Mouse (Mus musculus) lung, postnatal 10 days (tissue): ENCODE results near the gene Gm8122.
A peak's percentile ranks its signal among the peaks of the same experiment; 100 is the strongest.
"Not testable (repeated sequence)": the region's sequence is repeated elsewhere in the genome, so short reads cannot be mapped to it uniquely, and the experiment has no call there.

Experiments
- DNase-seq: peaks from one replicate; pipeline ENCODE4 v3.0.0; 2021

The Gm8122 gene

GRCm38 (mm10) chr14:43235204-43235603 lies at the start of gene Gm8122:
Gene Gm8122, minus strand, starts transcription at chr14:43235304.
- DNase-seq, result not testable (repeated sequence)

GRCm38 (mm10) chr14:43278681-43279080 lies 43.6 kb upstream of the Gm8122 start:
- DNase-seq, result peak; percentile 11

GRCm38 (mm10) chr14:43278146-43278545 lies 43.0 kb upstream of the Gm8122 start:
- peak; percentile 16 for DNase-seq

- DNase-seq, result not testable (repeated sequence)
These were observed 42.4 kb upstream of the Gm8122 start for GRCm38 (mm10) chr14:43277468-43277867.

GRCm38 (mm10) chr14:43275752-43276151 lies 40.6 kb upstream of the Gm8122 start:
- not testable (repeated sequence) for DNase-seq

- DNase-seq, result peak; percentile 26
These were observed 39.9 kb upstream of the Gm8122 start, which contains the start of gene Gm9732 for GRCm38 (mm10) chr14:43274986-43275511. Gene Gm9732, plus strand, starts transcription at chr14:43275036.

- not testable (repeated sequence) for DNase-seq
These were observed 38.1 kb upstream of the Gm8122 start for GRCm38 (mm10) chr14:43273161-43273560.

GRCm38 (mm10) chr14:43269211-43269610 lies 34.1 kb upstream of the Gm8122 start:
- DNase-seq, result not testable (repeated sequence)

- DNase-seq, result not testable (repeated sequence)
These were observed 33.5 kb upstream of the Gm8122 start for GRCm38 (mm10) chr14:43268521-43269084.

- not testable (repeated sequence) for DNase-seq
These were observed 28.3 kb upstream of the Gm8122 start for GRCm38 (mm10) chr14:43263421-43263820.

GRCm38 (mm10) chr14:43258349-43258748 lies 23.2 kb upstream of the Gm8122 start, which contains the start of gene Gm8126:
Gene Gm8126, plus strand, starts transcription at chr14:43258649.
- not testable (repeated sequence) for DNase-seq

GRCm38 (mm10) chr14:43256511-43256910 lies 21.4 kb upstream of the Gm8122 start:
- DNase-seq, result not testable (repeated sequence)

GRCm38 (mm10) chr14:43250549-43251253 lies 15.6 kb upstream of the Gm8122 start:
- DNase-seq, result not testable (repeated sequence)

- not testable (repeated sequence) for DNase-seq
These were observed 14.6 kb upstream of the Gm8122 start for GRCm38 (mm10) chr14:43249611-43250170.

- not testable (repeated sequence) for DNase-seq
These were observed 2.7 kb upstream of the Gm8122 start for GRCm38 (mm10) chr14:43237769-43238168.
